Mouse (Mus musculus) kidney, embryonic 14.5 days (tissue): ENCODE data around the gene Frmd8. TPM values are rescaled to one million over a fixed set of nuclear protein-coding genes. Genes with fewer than 3 reads are reported as not detected.

ENCODE experiments used
- ATAC-seq: fragments of 200-750 bp; cut with Nextera tagmentation; 2 replicates; pipeline ENCODE4 v1.8.0; 2017; ENCODE audit warnings: moderate number of reproducible peaks, mild to moderate bottlenecking, moderate TSS enrichment, moderate library complexity; ENCODE audit not compliant: low FRiP score, low TSS enrichment
- H3K27ac ChIP-seq: fragments of 300-500 bp; sonication (generic); 2 replicates; pipeline ENCODE4 v1.5.1; 2014; ENCODE audit warnings: low read depth, mild to moderate bottlenecking, low read length, moderate library complexity, mixed read lengths
- H3K27me3 ChIP-seq: fragments of 300-500 bp; sonication (generic); 2 replicates; pipeline ENCODE4 v1.6.1; 2014; ENCODE audit warnings: mild to moderate bottlenecking, low read length; ENCODE audit not compliant: control insufficient read depth, insufficient read depth
- H3K36me3 ChIP-seq: fragments of 300-500 bp; sonication (generic); 2 replicates; pipeline ENCODE4 v1.6.1; 2014; ENCODE audit warnings: low read length, mixed read lengths; ENCODE audit not compliant: control insufficient read depth, insufficient read depth
- H3K4me1 ChIP-seq: fragments of 300-500 bp; sonication (generic); 2 replicates; pipeline ENCODE4 v1.6.1; 2014; ENCODE audit warnings: low read length, mixed read lengths; ENCODE audit not compliant: control insufficient read depth, insufficient read depth
- H3K4me2 ChIP-seq: fragments of 300-500 bp; sonication (generic); replicated peaks from 2 replicates; pipeline ENCODE4 v1.6.1; 2014; ENCODE audit warnings: low read depth, mild to moderate bottlenecking, low read length
- H3K4me3 ChIP-seq: fragments of 300-500 bp; sonication (generic); 2 replicates; pipeline ENCODE4 v1.5.1; 2014; ENCODE audit warnings: mild to moderate bottlenecking, low read length
- H3K9ac ChIP-seq: fragments of 300-500 bp; sonication (generic); 2 replicates; pipeline ENCODE4 v1.6.1; 2014; ENCODE audit warnings: low read depth, mild to moderate bottlenecking, low read length, moderate library complexity
- H3K9me3 ChIP-seq: fragments of 300-500 bp; sonication (generic); 2 replicates; pipeline ENCODE4 v1.6.1; 2016; ENCODE audit warnings: low read length; ENCODE audit not compliant: control insufficient read depth
- WGBS: fragments of 180-500 bp; shearing (Covaris S2); extraction: QIAGEN DNeasy Blood & Tissue Kit; methylation state at CpG from one replicate; pipeline ENCODE4 v1.1.7; 2014; 5-methylcytosine and 5-hydroxymethylcytosine counted together
- polyA plus RNA-seq: library from polyadenylated mRNA; unstranded; fragments of >200 nt; fragmentation: Nextera tagmentation; extraction: Ambion mirVana; gene quantifications from 2 replicates; pipeline ENCODE4 v1.2.1, GENCODE M21; 2014

The Frmd8 gene
- polyA plus RNA-seq, 1 experiment from 2014 or later = 26.5 TPM

- WGBS = 93% methylated on average over 20 of the region's 20 CpGs
- no peak for ATAC-seq
- Histone ChIP-seq H3K4me1 (no peaks in the 10 kb centered on the region), H3K4me2 (no peak overlapping the region), H3K4me3 (no peak overlapping the region), H3K27ac (no peak overlapping the region), H3K9ac (no peak overlapping the region; the same call in 1 of the 2 replicates), H3K36me3 (peaks cover 66% of the 10 kb centered on the region), H3K9me3 (no peaks in the 10 kb centered on the region), H3K27me3 (no peaks in the 10 kb centered on the region)
Measured at GRCm38 (mm10) chr19:5864710-5865398, 10.2 kb downstream of the Frmd8 start.

DNA sequence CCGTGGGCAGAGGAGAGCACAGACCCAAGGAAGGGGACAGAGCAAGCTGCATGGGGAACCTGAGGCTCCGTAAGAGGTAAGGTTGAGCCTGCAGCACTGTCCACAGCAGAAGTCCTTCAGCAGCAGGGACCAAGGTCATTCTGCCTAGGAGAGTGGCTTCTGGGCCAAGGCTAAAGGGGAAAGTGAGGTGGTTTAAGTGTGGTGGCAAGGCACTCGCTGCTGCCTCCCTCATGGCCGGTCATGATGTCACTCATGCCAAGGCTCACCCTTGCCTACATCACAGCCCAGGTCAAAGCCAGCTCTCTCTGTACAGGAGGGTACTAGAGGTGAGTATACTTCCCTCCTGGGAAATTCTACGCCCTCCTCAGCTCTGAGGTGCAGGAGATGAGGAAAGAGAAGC, 11.3 kb downstream of the Frmd8 start:
- Histone ChIP-seq H3K4me1 (no peaks in the 10 kb centered on the region), H3K9me3 (no peaks in the 10 kb centered on the region), H3K27me3 (no peaks in the 10 kb centered on the region), H3K9ac (no peak overlapping the region), H3K27ac (no peak overlapping the region), H3K4me3 (no peak overlapping the region), H3K36me3 (peaks cover 72% of the 10 kb centered on the region), H3K4me2 (no peak overlapping the region)
- WGBS = 96% methylated on average over 5 of the region's 5 CpGs
- ATAC-seq = no peak

DNA sequence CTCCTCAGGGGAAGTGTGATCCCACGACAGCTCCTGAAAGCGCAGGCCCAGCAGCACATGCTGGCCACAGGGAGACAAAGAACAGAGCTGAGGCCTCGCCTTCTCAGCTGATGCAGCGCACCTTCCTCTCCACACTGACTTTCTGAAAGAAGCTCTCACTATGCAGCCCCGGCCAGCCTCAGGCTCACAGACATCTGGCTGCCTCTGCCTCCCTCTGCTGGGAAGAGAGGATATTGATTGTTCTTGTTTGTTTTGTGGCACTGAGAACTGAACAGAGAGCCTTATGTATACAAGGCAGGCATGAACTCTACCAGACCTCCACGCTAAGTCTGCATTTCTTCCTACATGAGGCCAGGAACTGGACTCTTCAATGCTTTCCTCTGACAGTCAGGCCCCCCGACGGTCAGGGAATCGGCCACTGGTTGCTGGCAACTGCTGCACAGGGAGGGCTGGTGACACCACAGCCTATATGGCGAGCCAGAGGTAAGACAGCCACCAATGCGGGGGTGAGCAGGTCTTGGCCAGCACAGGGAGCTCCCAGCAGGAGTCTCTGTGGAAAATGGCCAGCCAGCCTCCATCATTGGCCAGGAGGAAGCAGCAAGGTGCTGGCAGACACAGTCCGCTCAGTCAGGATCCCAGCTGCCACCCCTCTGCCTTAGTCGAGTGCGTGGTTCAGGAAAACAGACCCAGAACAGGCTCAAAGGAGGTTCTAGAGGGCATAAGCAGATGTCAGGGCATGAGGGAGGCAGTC, 12.6 kb downstream of the Frmd8 start:
- no peaks in the 10 kb centered on the region for H3K4me1 ChIP-seq
- no peak overlapping the region for H3K9ac ChIP-seq
- H3K27me3 ChIP-seq = no peaks in the 10 kb centered on the region
- H3K36me3 ChIP-seq = peaks cover 75% of the 10 kb centered on the region
- H3K9me3 ChIP-seq = no peaks in the 10 kb centered on the region
- H3K4me3 ChIP-seq = no peak overlapping the region
- no peak for ATAC-seq
- no peak overlapping the region for H3K4me2 ChIP-seq
- no peak overlapping the region for H3K27ac ChIP-seq
- WGBS = 97% methylated on average over 14 of the region's 14 CpGs

DNA sequence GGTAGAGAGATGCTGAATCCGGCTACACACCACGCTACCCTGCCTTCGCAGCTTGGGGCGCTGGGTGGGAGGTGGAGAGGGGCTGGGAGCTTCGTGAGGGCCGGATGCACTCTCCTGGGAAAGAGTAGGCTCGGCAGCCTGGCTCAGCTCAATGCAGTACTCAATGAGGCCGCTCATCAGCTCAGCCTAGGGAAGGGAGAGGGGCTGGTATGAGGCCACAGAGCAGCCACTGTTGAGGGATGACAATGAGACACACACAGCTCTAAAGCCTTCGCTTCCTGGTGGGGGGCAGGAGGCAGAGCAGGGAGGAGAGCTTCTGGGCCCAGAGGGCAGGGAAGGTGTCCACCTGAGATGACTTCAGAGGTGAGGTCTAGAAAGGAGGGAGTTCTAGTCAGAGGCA, 18.5 kb downstream of the Frmd8 start:
- Histone ChIP-seq H3K36me3 (peaks cover 71% of the 10 kb centered on the region), H3K27me3 (no peaks in the 10 kb centered on the region), H3K4me3 (no peak overlapping the region), H3K9me3 (no peaks in the 10 kb centered on the region), H3K9ac (no peak overlapping the region), H3K4me2 (no peak overlapping the region), H3K27ac (no peak overlapping the region), H3K4me1 (no peaks in the 10 kb centered on the region)
- WGBS = 88% methylated on average over 9 of the region's 9 CpGs
- ATAC-seq = no peak

DNA sequence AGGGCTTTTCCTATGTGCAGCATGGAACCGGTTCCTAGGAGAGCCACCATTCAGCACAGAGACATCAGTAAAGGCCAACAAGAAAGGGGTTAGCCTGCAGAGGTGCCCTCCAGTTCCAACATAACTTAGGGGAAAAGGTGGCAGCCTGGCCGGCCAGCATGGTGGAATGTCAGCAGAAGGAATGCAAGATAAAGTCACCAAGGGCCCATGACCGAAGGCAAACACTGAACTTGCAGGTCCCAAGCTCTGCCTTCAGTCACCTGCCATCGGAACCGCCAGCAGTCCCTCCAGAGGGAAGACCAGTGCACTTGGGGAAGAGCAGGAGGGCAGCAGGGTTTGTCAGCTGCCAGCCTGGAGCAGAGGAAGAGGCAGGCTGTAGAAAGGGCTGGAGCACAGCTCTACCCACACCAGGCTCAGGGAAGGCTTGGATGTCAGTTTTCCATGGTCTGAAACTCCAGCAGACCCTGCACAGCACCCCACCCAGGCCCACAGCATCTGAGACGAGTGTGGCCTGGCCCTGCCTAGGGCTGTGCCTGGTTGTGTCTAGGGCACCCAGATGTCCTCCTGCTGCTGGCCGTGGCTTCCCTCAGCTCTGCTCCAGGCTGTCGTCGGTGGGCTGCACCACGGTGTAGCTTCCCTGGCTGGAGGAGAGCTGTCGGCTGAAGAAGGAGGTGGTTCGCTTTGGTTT, 22.9 kb downstream of the Frmd8 start:
- 87% methylated on average over 12 of the region's 12 CpGs for WGBS
- Histone ChIP-seq H3K9me3 (no peaks in the 10 kb centered on the region), H3K4me2 (no peak overlapping the region), H3K36me3 (peaks cover 43% of the 10 kb centered on the region), H3K4me3 (no peak overlapping the region), H3K9ac (no peak overlapping the region), H3K4me1 (peaks cover 32% of the 10 kb centered on the region), H3K27me3 (no peaks in the 10 kb centered on the region), H3K27ac (no peak overlapping the region)
- ATAC-seq = no peak

GRCm38 (mm10) chr19:5851481-5851971, 23.5 kb downstream of the Frmd8 start:
- Histone ChIP-seq H3K36me3 (peaks cover 37% of the 10 kb centered on the region), H3K9me3 (no peaks in the 10 kb centered on the region), H3K27ac (no peak overlapping the region), H3K27me3 (no peaks in the 10 kb centered on the region), H3K4me1 (peaks cover 36% of the 10 kb centered on the region), H3K4me3 (no peak overlapping the region), H3K9ac (no peak overlapping the region), H3K4me2 (no peak overlapping the region)
- WGBS = 75% methylated on average over 5 of the region's 5 CpGs
- no peak for ATAC-seq

DNA sequence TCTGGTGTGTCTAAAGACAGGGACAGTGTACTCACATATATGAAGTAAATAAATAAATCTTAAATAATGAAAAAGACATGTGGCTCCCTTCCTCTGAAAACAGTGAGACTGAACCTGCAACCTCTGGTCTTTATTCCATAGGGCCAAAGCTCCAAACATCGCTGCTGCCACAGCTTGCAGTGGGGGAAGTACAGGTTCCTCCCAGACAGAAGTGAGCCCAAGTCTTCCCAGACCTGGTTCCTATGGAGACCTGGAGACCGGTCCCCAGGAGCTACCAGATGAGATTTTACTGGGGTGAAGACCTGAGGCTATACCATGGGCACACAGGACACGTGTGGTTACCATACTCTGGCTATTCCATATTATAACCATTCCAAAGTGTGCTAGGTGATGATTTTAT, 24.2 kb downstream of the Frmd8 start:
- Histone ChIP-seq H3K9ac (no peak overlapping the region), H3K36me3 (peaks cover 30% of the 10 kb centered on the region), H3K27me3 (no peaks in the 10 kb centered on the region), H3K27ac (no peak overlapping the region), H3K4me3 (no peak overlapping the region), H3K9me3 (no peaks in the 10 kb centered on the region), H3K4me2 (no peak overlapping the region), H3K4me1 (peaks cover 39% of the 10 kb centered on the region)
- ATAC-seq = no peak
- 89% methylated on average over 3 of the region's 3 CpGs for WGBS

- no peak overlapping the region for H3K4me2 ChIP-seq
- no peak overlapping the region for H3K9ac ChIP-seq
- H3K4me3 ChIP-seq = 0 out of 2 replicates have a peak overlapping the region, but pooled peaks have one; percentile 6
- H3K27ac ChIP-seq = peak overlapping the region; percentile 24; the same call in 1 of the 2 replicates
- peaks cover 45% of the 10 kb centered on the region for H3K4me1 ChIP-seq
- peaks cover 21% of the 10 kb centered on the region for H3K36me3 ChIP-seq
- 28% methylated on average over 11 of the region's 11 CpGs for WGBS
- no peaks in the 10 kb centered on the region for H3K27me3 ChIP-seq
- peak; percentile 16; the same call in 1 of the 2 replicates for ATAC-seq
- no peaks in the 10 kb centered on the region for H3K9me3 ChIP-seq
Measured at GRCm38 (mm10) chr19:5849843-5850527, 25.1 kb downstream of the Frmd8 start.
